ENCODE assay signal across 10 mouse cellular contexts in the genomic region with DNA sequence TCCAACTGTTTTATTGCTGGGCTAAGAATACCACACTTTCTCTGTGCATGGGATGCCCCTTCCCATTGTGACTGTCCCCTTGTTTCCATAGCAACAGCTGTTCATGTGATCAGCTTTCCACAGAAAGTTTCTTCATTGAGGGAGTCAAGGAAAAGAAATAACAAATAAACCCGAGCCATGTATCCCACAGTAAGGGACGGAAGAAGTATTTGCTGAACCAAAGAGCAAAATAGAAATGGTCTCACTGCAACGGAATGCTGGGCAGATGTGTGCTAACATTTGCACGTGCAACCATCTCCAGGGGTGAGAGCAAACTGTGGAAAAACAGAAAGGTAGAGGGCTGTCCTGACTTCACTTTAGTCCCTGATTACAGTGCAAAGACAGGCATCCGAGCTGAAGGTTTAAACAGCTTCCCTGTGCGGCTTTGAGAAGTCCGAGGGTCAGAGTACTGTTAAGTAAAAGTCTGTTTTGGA. TPM values are rescaled to one million over a fixed set of nuclear protein-coding genes. Genes with fewer than 3 reads are reported as not detected.
DNase-seq lines count a peak whose midpoint lies in the region; ATAC-seq and TF ChIP-seq lines count a peak whose summit lies in the region.
"Had no signal": no experiment of that assay in that cellular context is flagged by ENCODE, and none has a peak within 500 bp of the region (broad histone marks: within the 10 kb centered on the region; RNA-seq: fewer than 3 reads in every experiment).

No protein-coding gene starts in this region.

- H3K27ac ChIP-seq in lung, embryonic 16.5 days (ENCODE audit: low read length): peak overlapping the region; percentile 51
- no peak overlapping the region for H3K27ac ChIP-seq in forebrain, embryonic 13.5 days
- peak overlapping the region; percentile 43; the same call in 1 of the 2 replicates for H3K27ac ChIP-seq in limb, embryonic 14.5 days (replicated peaks; ENCODE audit: low read depth, low read length)
- no peak overlapping the region for H3K27ac ChIP-seq in stomach, postnatal 0 days (replicated peaks)
- H3K27ac ChIP-seq: liver, embryonic 14.5 days had no signal

- WGBS in lung, embryonic 16.5 days: 18% methylated on average over 7 of the region's 7 CpGs
- WGBS in forebrain, embryonic 13.5 days: 24% methylated on average over 7 of the region's 7 CpGs
- 20% methylated on average over 7 of the region's 7 CpGs for WGBS in limb, embryonic 14.5 days
- WGBS in stomach, postnatal 0 days: 16% methylated on average over 7 of the region's 7 CpGs

- 0 out of 2 replicates have a peak overlapping the region, but pooled peaks have one; percentile 37 for H3K9ac ChIP-seq in lung, embryonic 16.5 days (ENCODE audit: low read length)
- no peak overlapping the region for H3K9ac ChIP-seq in forebrain, embryonic 13.5 days
- H3K9ac ChIP-seq in limb, embryonic 14.5 days (ENCODE audit: low read depth, low read length, severe bottlenecking): no peak overlapping the region
- H3K9ac ChIP-seq in stomach, postnatal 0 days (ENCODE audit: low read length): no peak overlapping the region
- H3K9ac ChIP-seq: liver, embryonic 14.5 days had no signal

- TF ChIP-seq CTCF in stomach, postnatal 0 days (IDR thresholded peaks at IDR 0.05; ENCODE audit: low read depth): no peak

- no peak for TF ChIP-seq EP300 in stomach, postnatal 0 days (optimal IDR thresholded peaks at IDR 0.05)

- peaks cover 24% of the 10 kb centered on the region for H3K4me1 ChIP-seq in lung, embryonic 16.5 days (replicated peaks; ENCODE audit: control insufficient read depth, insufficient read depth, low read length)
- H3K4me1 ChIP-seq in forebrain, embryonic 13.5 days: peaks cover 15% of the 10 kb centered on the region
- peaks cover 21% of the 10 kb centered on the region for H3K4me1 ChIP-seq in limb, embryonic 14.5 days (ENCODE audit: control insufficient read depth, insufficient read depth, low read length)
- H3K4me1 ChIP-seq in stomach, postnatal 0 days (replicated peaks; ENCODE audit: control insufficient read depth, insufficient read depth): 0 out of 2 replicates have a peak, but pooled peaks cover 2% of the 10 kb centered on the region

- H3K36me3 ChIP-seq in lung, embryonic 16.5 days (ENCODE audit: control insufficient read depth, insufficient read depth, low read length): no peaks in the 10 kb centered on the region
- H3K36me3 ChIP-seq in forebrain, embryonic 13.5 days (ENCODE audit: poor library complexity, severe bottlenecking): no peaks in the 10 kb centered on the region
- no peaks in the 10 kb centered on the region for H3K36me3 ChIP-seq in limb, embryonic 14.5 days (ENCODE audit: control insufficient read depth, insufficient read depth, low read length)
- H3K36me3 ChIP-seq in stomach, postnatal 0 days (ENCODE audit: control insufficient read depth, insufficient read depth, low read length): no peaks in the 10 kb centered on the region

- H3K27me3 ChIP-seq in lung, embryonic 16.5 days (ENCODE audit: control insufficient read depth, insufficient read depth, low read depth, low read length): no peaks in the 10 kb centered on the region
- no peaks in the 10 kb centered on the region for H3K27me3 ChIP-seq in forebrain, embryonic 13.5 days
- H3K27me3 ChIP-seq in limb, embryonic 14.5 days (ENCODE audit: control insufficient read depth, insufficient read depth, low read length): no peaks in the 10 kb centered on the region
- no peaks in the 10 kb centered on the region for H3K27me3 ChIP-seq in stomach, postnatal 0 days (ENCODE audit: control insufficient read depth, insufficient read depth, low read length)

- no peak overlapping the region for H3K4me3 ChIP-seq in lung, embryonic 16.5 days (ENCODE audit: low read length)
- H3K4me3 ChIP-seq in forebrain, embryonic 13.5 days: no peak overlapping the region
- no peak overlapping the region for H3K4me3 ChIP-seq in limb, embryonic 14.5 days (replicated peaks; ENCODE audit: low read length)
- no peak overlapping the region for H3K4me3 ChIP-seq in stomach, postnatal 0 days (ENCODE audit: low read depth, low read length)
- H3K4me3 ChIP-seq: erythroblast, embryonic 14.5 days had no signal

- no peak for TF ChIP-seq POLR2A in limb, embryonic 14.5 days (IDR thresholded peaks at IDR 0.05; ENCODE audit: borderline replicate concordance, extremely low read depth, insufficient read depth, insufficient read length)

- no peak for DNase-seq in lung, postnatal 36 days
- peak; percentile 55 for DNase-seq in limb, embryonic 14.5 days (ENCODE audit: low spot score)
- DNase-seq in stomach, postnatal 0 days (ENCODE audit: low spot score): peak; percentile 37
- DNase-seq in layer of hippocampus, adult 9-11 months: no peak
- DNase-seq in gastrocnemius, postnatal 4 days (ENCODE audit: low spot score in 2 of 2): no peak
- DNase-seq: right cerebral cortex, postnatal 25 days had no signal

- H3K9me3 ChIP-seq in lung, embryonic 16.5 days (ENCODE audit: control insufficient read depth, low read length): no peaks in the 10 kb centered on the region
- H3K9me3 ChIP-seq in forebrain, embryonic 13.5 days (replicated peaks): no peaks in the 10 kb centered on the region
- H3K9me3 ChIP-seq in limb, embryonic 14.5 days (ENCODE audit: control insufficient read depth, low read length): no peaks in the 10 kb centered on the region
- H3K9me3 ChIP-seq in stomach, postnatal 0 days (ENCODE audit: control insufficient read depth, low read length): no peaks in the 10 kb centered on the region

- peak; percentile 75 for ATAC-seq in lung, embryonic 16.5 days (ENCODE audit: low read depth)
- ATAC-seq in forebrain, embryonic 13.5 days: peak; percentile 57; the same call in 1 of the 2 replicates
- ATAC-seq in limb, embryonic 14.5 days (ENCODE audit: low FRiP score, low read depth): peak; percentile 87
- peak; percentile 56; the same call in 1 of the 2 replicates for ATAC-seq in stomach, postnatal 0 days (ENCODE audit: low FRiP score, low TSS enrichment)

- H3K4me2 ChIP-seq in lung, embryonic 16.5 days (ENCODE audit: low read depth, low read length): peak overlapping the region; percentile 27; the same call in 1 of the 2 replicates
- H3K4me2 ChIP-seq in forebrain, embryonic 13.5 days: no peak overlapping the region
- no peak overlapping the region for H3K4me2 ChIP-seq in limb, embryonic 14.5 days (replicated peaks; ENCODE audit: low read depth, low read length, severe bottlenecking)
- H3K4me2 ChIP-seq in stomach, postnatal 0 days (replicated peaks; ENCODE audit: low read depth): no peak overlapping the region

RNA-seq across cellular contexts. Expression of gene Gm17571, which starts 8.1 kb away (rescaled TPM):
- polyA plus RNA-seq in lung, embryonic 16.5 days (2015; fragmentation: Nextera tagmentation; extraction: Ambion mirVana): not detected in 2 replicates
- polyA plus RNA-seq in forebrain, embryonic 13.5 days (2015; fragmentation: Nextera tagmentation; extraction: Ambion mirVana): not detected in 2 replicates
- not detected in 2 replicates for polyA plus RNA-seq in limb, embryonic 14.5 days (2012; rRNA removed)
- polyA plus RNA-seq in limb, embryonic 14.5 days (2014; fragmentation: Nextera tagmentation; extraction: Ambion mirVana): not detected in 2 replicates
- not detected in 2 replicates for polyA plus RNA-seq in stomach, postnatal 0 days (2015; fragmentation: Nextera tagmentation; extraction: Ambion mirVana)
- not detected for total RNA-seq in gastrocnemius, postnatal 4 days (2021)
- polyA plus RNA-seq: erythroblast, embryonic 14.5 days; liver, embryonic 14.5 days had no signal

Comparison
In these comparisons a context has a peak if more than half of its experiments do, and no peak if none do; other contexts are left out.
1. H3K27ac ChIP-seq: peak in lung, embryonic 16.5 days (single experiment) and limb, embryonic 14.5 days (single experiment); none in forebrain, embryonic 13.5 days (single experiment) and stomach, postnatal 0 days (single experiment).
2. DNase-seq: peak in limb, embryonic 14.5 days (single experiment) and stomach, postnatal 0 days (single experiment); none in lung, postnatal 36 days (single experiment), layer of hippocampus, adult 9-11 months (single experiment) and gastrocnemius, postnatal 4 days (0 of 2).
3. Peak in every context shown above with its lines, with median percentiles within 50 percentile points of each other: ATAC-seq.